Mouse (Mus musculus) kidney, adult 8-10 months (tissue): ENCODE results near the gene Xpnpep3.
"Not testable (repeated sequence)": the region's sequence is repeated elsewhere in the genome, so short reads cannot be mapped to it uniquely, and the experiment has no call there.

Source experiments
- DNase-seq, 2 experiments: peaks; one replicate each; pipeline ENCODE4 v3.0.0; 2022

Xpnpep3 gene

GRCm38 (mm10) chr15:81405008-81405407 lies 5.1 kb downstream of the Xpnpep3 start:
- DNase-seq, result no peak

GRCm38 (mm10) chr15:81408199-81408598 lies 8.3 kb downstream of the Xpnpep3 start, which contains the start of gene Dnajb7:
Gene Dnajb7 (minus strand): TSS chr15:81408299.
- no peak for DNase-seq

- peak; percentile 77 to 79 for DNase-seq
Measured at GRCm38 (mm10) chr15:81416763-81417310, 16.9 kb downstream of the Xpnpep3 start.

GRCm38 (mm10) chr15:81418065-81418464 lies 18.1 kb downstream of the Xpnpep3 start:
- no peak for DNase-seq

GRCm38 (mm10) chr15:81421454-81421853 lies 21.5 kb downstream of the Xpnpep3 start:
- peak; percentile 49 to 78 for DNase-seq

DNA sequence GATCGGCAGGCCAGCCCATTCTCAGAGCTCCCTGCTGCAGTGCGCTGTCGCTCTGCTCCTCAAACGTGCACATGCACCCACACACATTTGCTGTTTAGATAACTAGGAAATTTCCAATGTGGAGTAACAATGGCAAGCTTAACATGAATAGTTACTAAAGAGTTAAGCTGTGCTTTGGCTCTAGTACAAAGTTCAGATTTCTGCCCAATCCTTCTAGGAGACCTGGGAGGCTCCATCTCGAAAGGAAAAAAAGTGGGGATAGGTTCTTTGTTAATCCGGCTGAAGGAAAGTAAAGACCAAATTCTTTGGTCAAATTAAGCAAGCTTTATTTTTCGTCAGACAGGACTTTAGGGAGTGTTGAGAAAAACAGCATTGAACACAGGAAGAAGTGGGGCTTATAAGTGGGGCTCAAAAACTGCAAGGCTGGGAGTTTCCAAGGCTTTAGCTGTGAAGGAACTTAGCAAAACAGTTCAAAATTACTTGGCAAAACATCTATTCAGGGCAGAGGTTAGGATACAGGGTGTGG lies 22.3 kb downstream of the Xpnpep3 start:
- peak; percentile 40 to 49 for DNase-seq

GRCm38 (mm10) chr15:81425311-81425710 lies 25.4 kb downstream of the Xpnpep3 start:
- no peak for DNase-seq

GRCm38 (mm10) chr15:81427947-81428346 lies 28.0 kb downstream of the Xpnpep3 start:
- no peak for DNase-seq

DNA sequence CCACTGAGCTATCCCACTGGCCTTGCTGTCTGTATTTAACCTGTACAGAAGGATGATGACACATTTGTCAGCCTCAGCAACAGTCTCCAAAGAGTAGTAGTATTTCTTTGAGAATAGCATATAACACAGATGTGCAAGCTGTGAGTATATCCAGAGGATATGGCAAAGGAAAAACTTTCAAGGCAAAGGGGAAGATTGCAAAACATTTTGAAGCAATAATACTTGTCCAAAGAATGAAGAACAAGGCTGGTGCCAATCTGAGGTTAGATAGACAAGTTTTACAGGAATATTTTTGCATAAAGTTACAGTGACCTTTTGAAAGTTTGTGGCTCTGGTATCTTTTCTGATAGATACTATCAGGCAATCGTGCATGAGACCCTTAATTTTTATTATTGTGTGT lies 31.3 kb downstream of the Xpnpep3 start:
- no peak for DNase-seq

DNA sequence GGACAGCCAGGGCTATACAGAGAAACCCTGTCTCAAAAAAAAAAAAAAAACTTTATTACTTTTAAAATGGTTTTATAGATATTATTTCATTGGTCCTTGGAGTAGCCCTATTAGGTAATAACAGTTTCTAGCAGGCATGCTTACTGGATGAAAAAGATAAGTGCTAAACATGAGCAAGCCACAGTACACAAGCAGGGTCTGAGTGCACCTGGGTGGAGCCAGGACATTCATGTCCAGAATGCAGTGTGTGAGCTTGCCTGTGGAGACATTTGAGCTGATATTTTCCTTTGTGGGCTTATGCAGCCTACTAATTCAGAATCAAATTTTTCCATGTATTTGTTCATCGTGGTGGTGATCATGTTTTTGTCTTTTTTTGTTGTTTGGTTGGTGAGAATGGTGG lies 38.4 kb downstream of the Xpnpep3 start:
- no peak for DNase-seq

DNA sequence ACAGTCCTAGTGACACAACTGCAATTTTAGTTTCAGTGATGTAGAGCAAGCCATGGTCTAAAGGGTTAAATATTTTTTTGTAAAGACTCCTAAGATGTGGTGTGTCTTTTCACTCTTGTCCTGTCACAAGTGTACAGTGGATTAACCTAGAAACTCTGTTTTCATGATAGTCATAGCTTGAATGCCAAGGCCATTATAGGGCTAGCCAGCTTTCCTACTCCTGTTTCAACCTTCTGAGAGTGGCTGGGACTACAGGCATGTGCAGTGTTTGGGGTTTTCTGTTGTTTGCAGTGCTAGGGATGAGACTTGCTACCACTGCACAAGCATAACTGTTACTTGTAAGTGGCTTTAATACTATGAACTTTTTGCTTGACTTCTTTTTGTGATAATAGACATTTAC lies 39.3 kb downstream of the Xpnpep3 start:
- DNase-seq, result no peak

DNA sequence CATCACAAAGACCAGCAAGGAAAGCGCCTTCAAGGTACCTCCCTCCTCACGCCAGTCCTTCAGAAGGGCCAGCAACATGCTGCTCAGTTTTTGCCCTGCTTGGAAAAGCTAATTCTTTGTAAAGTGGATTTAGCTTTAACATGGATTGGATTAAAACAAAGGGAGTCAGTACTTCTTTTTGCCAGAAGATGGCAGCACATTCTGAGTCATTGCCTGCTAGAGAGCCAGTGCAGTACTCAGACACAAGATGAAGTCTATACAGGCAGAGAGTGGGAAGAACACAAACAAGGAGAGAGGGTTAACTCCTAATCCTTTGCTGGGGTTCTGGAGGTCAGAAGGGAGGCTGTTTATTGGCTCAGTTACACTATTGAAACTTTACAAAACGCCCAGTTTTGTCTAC lies 48.5 kb downstream of the Xpnpep3 start:
- peak; percentile 61 for DNase-seq

DNA sequence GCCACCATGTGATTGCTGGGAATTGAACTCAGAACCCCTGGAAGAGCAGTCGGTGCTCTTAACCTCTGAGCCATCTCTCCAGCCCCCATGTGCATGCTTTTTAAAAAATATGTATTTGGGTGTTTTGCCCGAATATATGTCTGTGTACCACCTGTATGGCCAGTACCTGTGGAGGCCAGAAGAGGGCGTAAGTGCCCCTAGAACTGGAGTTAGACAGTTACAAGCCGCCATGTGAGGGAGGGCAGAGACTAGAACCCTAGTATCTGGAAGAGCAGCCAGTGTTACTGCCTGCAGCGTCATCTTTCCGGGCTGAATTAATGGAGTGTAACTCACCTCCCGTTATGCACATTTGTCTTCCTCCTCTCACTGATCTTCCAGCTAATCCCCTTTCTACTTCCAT lies 61.6 kb downstream of the Xpnpep3 start:
- no peak for DNase-seq

DNA sequence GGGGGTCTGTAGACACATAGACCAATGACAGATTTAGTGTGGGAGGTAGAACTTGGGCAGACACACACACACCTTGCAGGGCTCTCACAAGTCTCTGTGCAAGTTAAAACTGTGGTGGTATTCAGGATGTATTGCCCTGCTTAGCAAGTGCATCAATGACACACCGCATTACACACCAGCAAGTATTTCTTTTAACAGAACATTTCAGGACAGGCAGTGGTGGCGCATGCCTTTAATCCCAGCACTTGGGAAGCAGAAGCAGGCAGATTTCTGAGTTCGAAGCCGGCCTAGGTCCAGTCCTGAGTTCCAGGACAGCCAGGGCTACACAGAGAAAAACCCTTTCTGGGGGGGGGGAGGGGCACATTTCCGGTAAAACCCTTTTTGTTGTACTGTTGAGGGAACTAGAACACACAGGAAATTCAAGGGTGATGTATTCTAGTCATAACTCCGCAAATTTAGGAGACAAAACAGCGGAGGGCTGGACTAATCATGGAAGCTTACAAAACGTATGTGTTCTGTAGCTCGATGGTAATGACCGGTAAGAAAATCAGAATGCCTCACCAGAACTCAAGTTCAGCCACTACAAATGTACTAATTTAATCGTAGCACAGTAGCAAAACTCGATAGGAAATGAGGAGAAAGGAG lies 65.2 kb downstream of the Xpnpep3 start:
- no peak for DNase-seq

GRCm38 (mm10) chr15:81465901-81466737 lies 66.2 kb downstream of the Xpnpep3 start, which contains the start of gene Rbx1:
Gene Rbx1 (plus strand): TSS chr15:81466296.
- DNase-seq, result peak; percentile 97 to 98

DNA sequence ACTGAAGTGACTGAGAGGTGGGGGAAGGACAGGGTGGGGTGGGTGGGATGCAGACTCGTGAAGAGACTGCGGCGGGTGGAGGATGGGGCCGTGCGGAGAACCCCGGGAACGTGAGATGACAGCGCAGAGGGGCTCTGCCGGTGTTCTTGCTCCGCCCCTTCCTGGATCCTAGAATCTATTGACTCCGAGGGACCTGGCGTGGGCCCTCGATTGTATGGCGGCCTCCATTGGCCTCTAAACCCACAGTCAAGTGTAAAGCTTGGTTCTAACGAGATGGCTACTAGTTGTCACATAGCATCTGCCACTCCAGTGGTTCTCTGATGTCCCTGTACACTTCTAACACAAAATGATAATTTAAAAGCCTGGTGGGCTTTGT lies 66.8 kb downstream of the Xpnpep3 start:
- no peak for DNase-seq

- DNase-seq, result no peak
Measured at GRCm38 (mm10) chr15:81470735-81471134, 70.8 kb downstream of the Xpnpep3 start.

- DNase-seq, result no peak
Measured at GRCm38 (mm10) chr15:81472256-81472655, 72.3 kb downstream of the Xpnpep3 start.

- peak in 1 of 2 experiments; percentile 23 for DNase-seq
Measured at GRCm38 (mm10) chr15:81475654-81476053, 75.7 kb downstream of the Xpnpep3 start.

GRCm38 (mm10) chr15:81476597-81476996 lies 76.7 kb downstream of the Xpnpep3 start:
- DNase-seq, result no peak

- peak; percentile 18 to 41 for DNase-seq
Measured at GRCm38 (mm10) chr15:81479446-81480213, 79.7 kb downstream of the Xpnpep3 start.

DNA sequence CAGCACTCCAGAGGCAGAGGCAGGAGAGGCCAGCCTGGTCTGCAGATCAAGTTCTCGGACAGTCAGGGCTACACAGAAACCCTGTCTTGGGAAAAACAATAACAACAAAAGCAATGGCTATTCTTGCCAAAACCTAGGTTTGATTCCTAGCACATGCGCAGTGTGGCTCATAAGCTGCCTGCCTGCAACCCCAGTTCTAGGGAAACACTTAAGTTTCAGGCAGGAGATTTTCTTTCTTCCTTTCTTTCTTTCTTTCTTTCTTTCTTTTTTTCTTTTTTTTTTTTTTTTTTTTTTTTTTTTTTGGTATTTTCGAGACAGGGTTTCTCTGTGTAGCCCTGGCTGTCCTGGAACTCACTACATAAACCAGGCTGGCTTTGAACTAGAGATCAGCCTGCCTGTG lies 80.3 kb downstream of the Xpnpep3 start:
- not testable (repeated sequence) for DNase-seq

DNA sequence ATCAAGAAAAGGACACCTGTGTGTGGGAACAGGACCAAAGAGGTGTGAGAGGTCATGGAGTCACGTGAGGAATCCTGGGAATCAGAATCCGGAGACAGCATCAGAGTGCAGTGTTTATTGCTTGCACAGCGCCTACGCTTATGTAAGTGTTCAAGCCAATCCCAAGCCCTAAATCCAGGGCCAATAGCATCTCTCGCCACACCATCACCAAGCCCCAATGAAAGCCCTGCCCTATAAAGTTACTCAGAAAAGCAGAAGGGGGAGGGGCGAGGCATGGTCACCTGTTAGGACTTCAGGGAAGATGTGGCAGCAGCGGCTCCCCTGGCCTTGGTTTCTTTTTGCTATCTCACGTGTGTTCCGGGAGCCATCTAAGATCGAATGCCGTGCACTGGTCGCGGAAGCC lies 81.0 kb downstream of the Xpnpep3 start:
- peak; percentile 49 to 83 for DNase-seq
